Mouse (Mus musculus) testis, adult 2 months (tissue): ENCODE data around the gene Galnt18.

Experiments
- CTCF ChIP-seq: fragments of 200-500 bp; IDR thresholded peaks from 2 replicates; pipeline ENCODE4 v1.5.1; 2012; ENCODE audit warnings: low read depth, mild to moderate bottlenecking, inconsistent platforms, low read length, moderate library complexity; ENCODE audit not compliant: control insufficient read depth, insufficient read depth, insufficient replicate concordance
- POLR2A ChIP-seq: fragments of 200-500 bp; IDR thresholded peaks from 2 replicates; pipeline ENCODE4 v1.6.1; 2012; ENCODE audit warnings: low read depth, mild to moderate bottlenecking, inconsistent platforms, low read length, moderate library complexity; ENCODE audit not compliant: control insufficient read depth

GRCm38 (mm10) chr7:111528462-111528861, 251.3 kb downstream of the Galnt18 start:
- TF ChIP-seq POLR2A (no peak), CTCF (no peak)
